Mouse (Mus musculus) myocyte (in vitro differentiated cells): ENCODE measurements around the gene Dcun1d1. TPM values are rescaled to one million over a fixed set of nuclear protein-coding genes. Genes with fewer than 3 reads are reported as not detected.

Experiments used
- H3K27me3 ChIP-seq: one replicate; pipeline ENCODE4 v1.6.1; 2011; ENCODE audit not compliant: control insufficient read depth, insufficient read depth, insufficient read length
- H3K36me3 ChIP-seq: one replicate; pipeline ENCODE4 v1.6.1; 2011; ENCODE audit not compliant: control insufficient read depth, insufficient read depth
- H3K4me2 ChIP-seq: one replicate; pipeline ENCODE4 v1.6.1; 2011; ENCODE audit warnings: low read depth, control low read depth
- H3K4me3 ChIP-seq: one replicate; pipeline ENCODE4 v1.5.1; 2011; ENCODE audit warnings: mild to moderate bottlenecking, control low read depth, moderate library complexity
- H3K79me2 ChIP-seq: one replicate; pipeline ENCODE4 v1.6.1; 2011; ENCODE audit not compliant: control insufficient read depth, insufficient read depth
- H3ac ChIP-seq: one replicate; pipeline ENCODE4 v1.6.1; 2011; ENCODE audit not compliant: control insufficient read depth, insufficient read length
- CEBPB ChIP-seq: IDR thresholded peaks from 2 replicates; pipeline ENCODE4 v1.6.1; 2011; ENCODE audit warnings: mild to moderate bottlenecking, moderate library complexity; ENCODE audit not compliant: poor library complexity, insufficient read depth, severe bottlenecking
- E2F4 ChIP-seq: IDR thresholded peaks from one replicate; pipeline ENCODE4 v1.6.1; 2011; ENCODE audit warnings: mild to moderate bottlenecking, control low read depth, moderate library complexity; ENCODE audit not compliant: insufficient read depth
- MAX ChIP-seq: IDR thresholded peaks from one replicate; pipeline ENCODE4 v1.6.1; 2011; ENCODE audit warnings: low read depth, mild to moderate bottlenecking, control low read depth
- MYOD1 ChIP-seq, 3 experiments: IDR thresholded peaks; one replicate each; pipeline ENCODE4 v1.6.1; 2011; ENCODE audit warnings: control low read depth in 2 of 3, low read depth in 2 of 3, mild to moderate bottlenecking in 2 of 3, moderate library complexity in 1 of 3; ENCODE audit not compliant: insufficient read length in 2 of 3, control insufficient read depth in 1 of 3
- MYOG ChIP-seq, 3 experiments: IDR thresholded peaks; one replicate each; pipeline ENCODE4 v1.6.1; 2011; ENCODE audit warnings: control low read depth in 2 of 3, low read depth in 2 of 3, mild to moderate bottlenecking in 2 of 3; ENCODE audit not compliant: insufficient read length in 2 of 3, control insufficient read depth in 1 of 3, insufficient read depth in 1 of 3
- POLR2A ChIP-seq: IDR thresholded peaks from one replicate; pipeline ENCODE4 v1.6.1; 2011; ENCODE audit warnings: low read depth, mild to moderate bottlenecking, control low read depth, moderate library complexity; ENCODE audit not compliant: insufficient read length
- POLR2AphosphoS2 ChIP-seq: IDR thresholded peaks from one replicate; pipeline ENCODE4 v1.6.1; 2011; ENCODE audit warnings: low read depth, control low read depth; ENCODE audit not compliant: insufficient read length
- REST ChIP-seq: IDR thresholded peaks from one replicate; pipeline ENCODE4 v1.6.1; 2011; ENCODE audit warnings: mild to moderate bottlenecking, control low read depth, moderate library complexity; ENCODE audit not compliant: insufficient read depth, insufficient read length
- SRF ChIP-seq: IDR thresholded peaks from one replicate; pipeline ENCODE4 v1.6.1; 2011; ENCODE audit warnings: low read depth; ENCODE audit not compliant: control insufficient read depth, insufficient read length
- TCF12 ChIP-seq: IDR thresholded peaks from one replicate; pipeline ENCODE4 v1.6.1; 2011; ENCODE audit warnings: mild to moderate bottlenecking, control low read depth; ENCODE audit not compliant: poor library complexity, insufficient read depth, severe bottlenecking
- TCF3 ChIP-seq: IDR thresholded peaks from one replicate; pipeline ENCODE4 v1.6.1; 2011; ENCODE audit warnings: low read depth, control low read depth; ENCODE audit not compliant: insufficient read length
- USF1 ChIP-seq: IDR thresholded peaks from one replicate; pipeline ENCODE4 v1.6.1; 2011; ENCODE audit warnings: low read depth, mild to moderate bottlenecking, control low read depth, moderate library complexity
- polyA plus RNA-seq: library from polyadenylated mRNA; unstranded; fragments of >200 nt; fragmentation: generic; extraction: Trizol; gene quantifications from one replicate; pipeline ENCODE4 v1.2.1, GENCODE M21; 2012; ENCODE audit warnings: missing spikeins

The Dcun1d1 gene
- 15.1 TPM for polyA plus RNA-seq

DNA sequence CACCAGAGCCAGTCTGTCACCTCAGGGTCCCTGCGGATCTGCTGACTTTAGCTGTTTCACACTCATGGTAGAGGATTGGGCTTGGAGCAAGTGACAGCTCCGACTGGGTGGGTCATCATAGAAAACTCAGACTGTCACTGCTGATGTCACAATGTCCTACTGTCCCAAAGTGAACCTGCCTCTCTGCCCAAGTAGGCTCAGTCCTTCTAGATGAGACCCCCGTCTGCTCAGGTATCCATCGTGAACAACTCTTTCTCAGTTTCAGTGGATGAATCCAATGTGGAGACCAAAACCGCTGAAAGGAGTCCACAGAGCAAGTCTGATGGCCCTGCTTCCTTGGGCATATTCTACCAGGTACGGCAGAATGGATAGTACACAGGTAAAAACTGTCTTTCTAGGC lies at the start of gene Dcun1d1:
Dcun1d1 (minus strand) TSS at position 101 of the 400 bp plus-strand sequence.
- no peak within 1 kb of the TSS for H3K4me2 ChIP-seq
- H3K79me2 ChIP-seq = no peaks in the 10 kb centered on the region
- no peak within 1 kb of the TSS for H3K4me3 ChIP-seq
- no peaks in the 10 kb centered on the region for H3K36me3 ChIP-seq
- no peak within 1 kb of the TSS for H3ac ChIP-seq
- TF ChIP-seq USF1 = no peak
- no peak for TF ChIP-seq REST
- TF ChIP-seq E2F4 = no peak
- no peak for TF ChIP-seq CEBPB
- TF ChIP-seq SRF = no peak
- TF ChIP-seq POLR2A = no peak
- no peak for TF ChIP-seq MYOD1 (IDR thresholded peaks at IDR 0.05; ENCODE audit: control insufficient read depth in 1 of 3, insufficient read length in 2 of 3, low read depth in 2 of 3)
- no peak for TF ChIP-seq MYOG (IDR thresholded peaks at IDR 0.05; ENCODE audit: control insufficient read depth in 1 of 3, insufficient read depth in 1 of 3, insufficient read length in 2 of 3, low read depth in 2 of 3)
- no peak for TF ChIP-seq POLR2AphosphoS2
- no peak for TF ChIP-seq TCF12
- no peak for TF ChIP-seq TCF3
- TF ChIP-seq MAX = no peak
- no peaks in the 10 kb centered on the region for H3K27me3 ChIP-seq

DNA sequence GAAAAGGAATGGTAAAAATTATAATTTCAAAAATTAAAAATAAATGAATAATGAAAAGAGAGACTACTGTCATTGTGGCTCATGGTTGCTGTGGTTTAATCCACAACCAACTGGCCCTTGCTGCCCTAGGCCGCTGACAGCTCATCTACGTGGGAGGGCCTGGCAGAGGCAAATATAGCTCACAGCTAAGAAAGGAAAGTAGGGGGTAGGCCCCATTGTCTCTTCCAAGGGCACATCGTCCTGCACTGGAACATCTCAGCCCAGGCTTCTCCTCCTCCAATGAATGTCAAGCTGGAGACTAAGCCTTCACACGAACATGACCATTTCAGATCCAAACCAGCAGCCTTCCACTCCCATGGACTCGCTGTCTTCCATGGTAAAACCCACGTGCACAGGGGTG lies 49.0 kb upstream of the Dcun1d1 start:
- Histone ChIP-seq H3K4me3 (no peak overlapping the region), H3K36me3 (peaks cover 3% of the 10 kb centered on the region), H3K79me2 (no peaks in the 10 kb centered on the region), H3K4me2 (no peak overlapping the region), H3ac (no peak overlapping the region), H3K27me3 (no peaks in the 10 kb centered on the region)
- TF ChIP-seq MYOD1 (IDR thresholded peaks at IDR 0.05; ENCODE audit: control insufficient read depth in 1 of 3, insufficient read length in 2 of 3, low read depth in 2 of 3) (no peak), TCF12 (no peak), POLR2A (no peak), MAX (no peak), SRF (no peak), TCF3 (no peak), REST (no peak), USF1 (no peak), MYOG (IDR thresholded peaks at IDR 0.05; ENCODE audit: control insufficient read depth in 1 of 3, insufficient read depth in 1 of 3, insufficient read length in 2 of 3, low read depth in 2 of 3) (no peak), E2F4 (no peak), POLR2AphosphoS2 (no peak), CEBPB (no peak)

DNA sequence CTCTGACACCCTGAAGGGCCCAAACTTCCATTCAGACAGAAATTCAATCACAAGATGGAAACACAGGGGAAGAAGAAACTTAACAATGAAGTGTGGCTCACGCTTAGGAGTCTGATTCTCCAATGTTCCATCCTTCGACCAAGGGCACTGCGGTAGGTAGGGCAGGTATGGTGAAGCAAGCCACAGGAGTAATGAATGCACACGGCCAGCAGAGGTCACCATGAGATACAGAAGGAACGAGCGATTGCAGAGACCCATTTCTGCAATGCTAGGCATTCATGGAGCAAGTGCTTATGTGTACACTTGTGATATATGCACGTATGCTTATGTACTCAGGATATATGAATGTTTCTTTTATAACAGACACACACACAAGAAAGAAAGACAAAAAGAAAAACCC lies 36.3 kb upstream of the Dcun1d1 start:
- Histone ChIP-seq H3K36me3 (no peaks in the 10 kb centered on the region), H3ac (no peak overlapping the region), H3K27me3 (no peaks in the 10 kb centered on the region), H3K4me2 (no peak overlapping the region), H3K79me2 (no peaks in the 10 kb centered on the region), H3K4me3 (no peak overlapping the region)
- no peak for TF ChIP-seq POLR2A
- TF ChIP-seq MYOD1 (IDR thresholded peaks at IDR 0.05; ENCODE audit: control insufficient read depth in 1 of 3, insufficient read length in 2 of 3, low read depth in 2 of 3) = no peak
- TF ChIP-seq CEBPB = no peak
- no peak for TF ChIP-seq MYOG (IDR thresholded peaks at IDR 0.05; ENCODE audit: control insufficient read depth in 1 of 3, insufficient read depth in 1 of 3, insufficient read length in 2 of 3, low read depth in 2 of 3)
- no peak for TF ChIP-seq POLR2AphosphoS2
- no peak for TF ChIP-seq USF1
- TF ChIP-seq SRF = no peak
- no peak for TF ChIP-seq TCF3
- TF ChIP-seq MAX = no peak
- TF ChIP-seq REST = no peak
- no peak for TF ChIP-seq E2F4
- TF ChIP-seq TCF12 = no peak

DNA sequence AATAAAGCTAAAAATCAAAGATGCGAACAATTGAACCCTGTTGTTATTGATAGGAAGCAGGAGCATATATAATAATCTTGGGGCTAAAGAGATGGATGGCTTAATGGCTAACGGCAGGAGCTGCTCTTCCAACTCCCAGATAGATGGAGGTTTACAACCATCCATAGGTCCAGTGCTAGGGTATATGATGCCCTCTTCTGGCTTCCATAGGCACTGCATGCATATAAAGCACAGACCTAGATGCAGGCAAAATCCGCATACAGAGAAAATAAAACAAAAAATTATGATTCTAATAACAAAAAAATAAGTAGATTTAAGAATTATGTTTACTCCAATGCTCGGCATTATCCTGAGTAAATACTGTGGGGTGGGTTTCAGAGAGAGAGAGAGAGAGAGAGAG lies 35.7 kb upstream of the Dcun1d1 start:
- Histone ChIP-seq H3K4me2 (no peak overlapping the region), H3ac (no peak overlapping the region), H3K27me3 (no peaks in the 10 kb centered on the region), H3K79me2 (no peaks in the 10 kb centered on the region), H3K36me3 (no peaks in the 10 kb centered on the region), H3K4me3 (no peak overlapping the region)
- TF ChIP-seq POLR2AphosphoS2 (no peak), MAX (no peak), SRF (no peak), MYOD1 (IDR thresholded peaks at IDR 0.05; ENCODE audit: control insufficient read depth in 1 of 3, insufficient read length in 2 of 3, low read depth in 2 of 3) (no peak), POLR2A (no peak)

DNA sequence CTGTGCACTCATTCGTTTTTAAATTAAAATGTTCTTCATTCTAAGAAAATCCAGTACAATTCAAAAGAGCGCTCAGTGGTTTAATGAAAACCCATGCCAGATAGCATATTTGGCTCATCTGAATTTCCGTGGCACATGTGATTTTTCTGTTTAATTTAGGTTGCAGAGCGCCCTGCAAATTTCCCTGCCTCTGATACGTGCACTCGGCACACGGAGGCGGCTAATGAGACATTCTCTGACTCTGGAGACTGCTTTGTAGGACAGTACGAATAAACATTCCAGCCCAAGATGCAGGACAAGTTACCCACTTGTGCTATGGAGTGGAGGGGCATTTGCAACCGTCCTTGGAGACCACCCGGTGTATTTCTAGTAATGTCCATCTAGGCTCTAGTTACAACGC lies 33.9 kb upstream of the Dcun1d1 start:
- no peaks in the 10 kb centered on the region for H3K36me3 ChIP-seq
- H3K4me2 ChIP-seq = no peak overlapping the region
- TF ChIP-seq TCF3 (no peak), E2F4 (no peak), SRF (no peak), POLR2A (no peak)
- H3K4me3 ChIP-seq = no peak overlapping the region
- no peak overlapping the region for H3ac ChIP-seq
- no peaks in the 10 kb centered on the region for H3K79me2 ChIP-seq
- no peaks in the 10 kb centered on the region for H3K27me3 ChIP-seq
